Mouse (Mus musculus): ENCODE measurements at regions not wholly inside any gene's neighbourhood (a gene's known extent, or its start where the extent isn't known, plus 50 kb on each side); places are given as distances from the start of the nearest gene placed in this dataset.

DNA sequence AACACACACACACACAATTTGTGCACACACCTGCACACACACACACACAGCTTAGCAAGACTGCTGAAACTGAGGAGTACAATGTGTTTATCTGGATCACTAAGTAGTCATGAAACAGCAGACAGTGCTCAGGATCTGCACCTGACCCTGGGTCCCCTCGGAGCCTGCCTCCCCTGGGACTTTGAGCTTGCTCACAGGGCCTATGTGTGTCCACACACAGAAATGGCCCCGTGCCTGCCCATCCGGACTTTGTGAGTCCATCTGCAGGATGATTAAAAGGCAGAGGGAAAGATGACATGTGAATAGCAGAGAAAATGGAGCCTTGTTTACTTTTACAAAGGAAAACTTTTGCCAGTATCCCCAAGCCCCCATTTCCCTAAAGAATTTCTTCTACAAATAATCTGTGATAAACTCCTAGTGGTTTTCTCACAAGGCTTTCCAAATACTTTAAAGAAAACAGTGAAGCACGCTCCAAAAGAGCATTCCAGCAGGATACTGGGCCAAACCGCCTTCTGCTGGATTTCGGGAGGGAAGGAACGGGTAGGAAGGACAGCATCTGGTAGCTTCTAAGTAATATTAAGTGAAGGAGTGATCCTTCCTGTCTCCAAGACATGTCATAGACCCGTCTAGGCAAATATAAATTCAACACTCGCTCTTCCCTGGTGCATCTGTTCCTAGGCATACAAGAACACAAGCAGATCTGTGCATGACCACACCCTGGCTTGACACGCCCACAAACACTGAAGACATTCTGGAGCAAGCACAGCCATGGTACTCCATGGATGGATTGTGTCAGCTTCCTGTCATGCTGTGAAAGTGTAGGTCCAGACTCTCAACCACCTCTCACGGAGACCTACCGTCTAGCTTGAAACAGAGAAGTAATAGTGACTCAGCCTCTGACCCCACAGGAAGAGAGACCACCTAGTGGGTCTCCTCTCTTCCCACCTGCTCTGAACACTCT is 52.1 kb upstream of the Zfp637 start:
- in situ Hi-C loops (cut with MboI, MseI): no loop called here

DNA sequence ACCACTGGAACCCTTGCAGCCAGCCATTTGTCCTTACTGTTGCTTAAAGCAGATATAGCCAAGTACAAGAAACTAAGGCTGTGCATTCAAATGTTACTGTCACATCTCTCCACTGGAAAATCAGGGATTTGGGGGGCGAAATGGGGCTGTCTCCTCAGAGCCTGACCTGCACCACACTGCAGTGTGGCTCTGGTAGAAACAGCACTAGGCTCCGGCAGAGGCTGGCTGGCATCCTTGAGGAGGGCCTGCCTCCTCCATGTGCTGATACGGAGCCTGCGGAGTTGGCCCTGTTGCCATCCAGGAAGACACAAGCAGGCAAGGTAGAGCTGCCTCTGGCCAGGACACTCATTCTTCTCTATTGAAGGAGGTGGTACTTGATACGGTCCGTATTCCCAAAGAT is 50.4 kb upstream of the Zfp637 start:
- in situ Hi-C loops (cut with MboI, MseI): no loop called here

Data from T-helper 2 cell (primary cell).